Mouse (Mus musculus) brain, embryonic 14.5 days (tissue): ENCODE measurements around the gene Fancf.

Experiments used
- CTCF ChIP-seq: fragments of 200-500 bp; IDR thresholded peaks from 2 replicates; pipeline ENCODE4 v1.5.1; 2012; ENCODE audit warnings: inconsistent platforms, mild to moderate bottlenecking, moderate library complexity, borderline replicate concordance; ENCODE audit not compliant: insufficient read depth, insufficient read length; ENCODE audit errors: extremely low read depth
- POLR2A ChIP-seq: fragments of 200-500 bp; IDR thresholded peaks from 2 replicates; pipeline ENCODE4 v1.6.1; 2012; ENCODE audit warnings: mild to moderate bottlenecking, inconsistent platforms, borderline replicate concordance; ENCODE audit not compliant: poor library complexity, insufficient read depth, insufficient read length, severe bottlenecking; ENCODE audit errors: extremely low read depth

GRCm38 (mm10) chr7:51818251-51818974 lies 43.7 kb downstream of the Fancf start:
- TF ChIP-seq CTCF, result no peak
- TF ChIP-seq POLR2A, result no peak
